Mouse (Mus musculus): ENCODE results near the gene Rhbg.

Gene Rhbg

DNA sequence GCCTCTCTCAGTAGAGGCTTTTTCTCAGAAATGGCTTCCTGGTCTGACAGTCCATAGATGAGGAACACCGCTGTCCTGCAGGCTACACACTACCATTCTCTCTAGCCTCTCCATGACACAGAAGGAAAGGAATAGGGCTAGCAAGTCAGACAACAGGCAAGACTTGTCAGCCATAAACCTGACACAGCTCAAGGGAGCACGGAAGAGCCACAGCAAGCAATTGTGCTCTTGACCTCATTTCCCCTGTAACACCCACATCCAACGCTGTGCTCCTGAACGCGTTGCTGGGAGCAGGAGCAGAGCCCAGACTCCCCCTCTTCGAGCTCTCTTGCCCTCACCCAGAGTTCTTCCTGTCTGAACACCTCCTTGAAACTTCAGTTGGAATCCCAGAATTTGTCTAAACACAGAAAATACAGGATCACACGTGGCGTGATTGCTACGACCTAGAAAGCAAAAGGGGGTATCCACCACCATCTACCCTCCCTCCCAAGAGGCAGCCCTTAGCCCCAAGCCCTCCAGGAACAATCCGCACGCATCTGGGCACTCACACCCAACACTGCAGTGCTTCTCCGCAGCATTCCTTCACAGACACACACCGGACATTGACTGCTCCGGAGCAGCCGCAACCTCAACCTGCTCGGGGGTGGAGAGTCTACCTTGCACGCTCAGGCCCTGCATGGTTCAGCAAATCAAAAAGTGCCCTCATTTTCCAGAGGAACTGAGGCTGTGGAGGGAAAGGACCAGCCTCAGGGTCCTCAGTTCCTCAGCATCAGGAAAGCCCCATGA lies 24.1 kb downstream of the Rhbg start:
- in situ Hi-C loops (cut with MboI, MseI) = no loop called here

DNA sequence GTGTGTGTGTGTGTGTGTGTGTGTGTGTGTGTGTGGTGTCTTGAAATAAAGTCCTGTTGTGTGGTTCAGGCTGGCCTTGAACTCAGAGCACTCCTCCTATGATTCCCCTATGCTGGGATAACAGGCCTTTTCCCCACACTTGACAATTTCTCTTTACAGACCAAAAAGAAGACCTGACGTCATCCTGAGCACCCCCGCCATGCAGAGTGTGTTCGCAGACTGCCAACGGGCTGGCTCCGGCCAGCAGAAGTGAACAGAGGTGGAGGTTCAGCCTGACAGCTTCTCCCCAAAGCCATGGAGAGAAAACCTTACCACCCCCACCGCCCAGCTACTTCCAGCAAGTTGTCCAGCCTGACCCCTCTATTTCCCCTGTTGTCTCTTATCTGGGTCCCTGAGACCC lies 25.0 kb downstream of the Rhbg start:
- in situ Hi-C loops (cut with MboI, MseI) = no loop called here

DNA sequence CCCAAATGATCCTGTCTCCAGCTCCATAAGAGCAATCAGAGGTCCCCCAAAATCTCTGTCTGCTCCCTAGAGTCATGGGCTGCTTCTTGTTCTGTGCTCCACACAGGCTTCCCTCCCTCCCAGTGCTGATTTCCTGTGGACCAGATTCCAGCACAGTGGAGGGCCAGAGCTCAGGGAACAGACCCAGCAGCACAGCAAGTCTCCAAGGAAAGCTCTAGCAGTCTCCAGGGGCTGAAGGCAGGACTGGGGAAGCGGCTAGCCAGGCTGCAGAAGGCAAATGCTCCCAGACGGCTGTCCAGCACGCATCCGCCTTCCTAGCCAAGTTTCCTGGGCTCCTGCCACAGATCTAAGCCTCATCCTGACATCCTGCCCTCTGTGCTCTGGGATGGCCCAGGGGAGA lies 25.6 kb downstream of the Rhbg start:
- in situ Hi-C loops (cut with MboI, MseI) = no loop called here

DNA sequence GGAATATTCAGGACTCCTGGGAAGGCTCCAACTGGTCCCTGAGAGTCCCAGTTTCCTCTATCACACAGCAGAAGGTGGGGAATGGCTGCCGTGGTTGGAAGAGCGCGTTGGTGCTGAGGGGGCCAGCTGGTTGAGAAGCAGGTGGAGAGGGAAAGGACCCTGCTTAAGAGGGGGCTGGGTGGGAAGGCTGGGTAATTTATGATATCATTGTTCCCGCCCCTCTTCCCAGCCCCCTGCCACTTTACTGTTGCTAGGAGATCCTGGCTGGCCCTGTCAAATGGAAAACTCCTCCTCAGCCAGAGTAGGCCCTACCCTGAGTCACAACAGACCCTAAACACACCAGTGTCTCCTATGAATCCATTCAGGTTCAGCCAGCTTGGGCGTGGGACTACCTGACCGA lies 26.5 kb downstream of the Rhbg start:
- in situ Hi-C loops (cut with MboI, MseI) = no loop called here

DNA sequence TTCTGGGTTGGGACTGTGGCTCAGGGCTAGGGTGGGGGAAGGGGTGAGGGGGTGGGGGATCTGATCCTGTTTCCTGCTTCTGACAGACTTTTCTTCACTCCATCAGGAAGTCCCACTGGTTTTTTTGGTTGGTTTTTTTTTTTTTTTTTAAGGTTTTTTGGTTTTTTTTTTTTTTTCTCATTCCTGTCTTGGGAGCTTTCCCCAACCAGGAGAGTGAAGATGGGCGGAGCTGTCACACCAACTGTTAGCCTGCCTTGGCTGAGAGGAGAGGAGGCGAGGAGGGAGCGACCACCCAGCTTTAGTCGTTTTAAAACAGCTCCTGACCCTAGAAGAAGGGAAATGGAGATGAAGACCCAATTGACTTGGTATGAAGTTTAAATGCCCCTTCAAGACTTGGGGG lies 27.2 kb downstream of the Rhbg start:
- in situ Hi-C loops (cut with MboI, MseI) = no loop called here

DNA sequence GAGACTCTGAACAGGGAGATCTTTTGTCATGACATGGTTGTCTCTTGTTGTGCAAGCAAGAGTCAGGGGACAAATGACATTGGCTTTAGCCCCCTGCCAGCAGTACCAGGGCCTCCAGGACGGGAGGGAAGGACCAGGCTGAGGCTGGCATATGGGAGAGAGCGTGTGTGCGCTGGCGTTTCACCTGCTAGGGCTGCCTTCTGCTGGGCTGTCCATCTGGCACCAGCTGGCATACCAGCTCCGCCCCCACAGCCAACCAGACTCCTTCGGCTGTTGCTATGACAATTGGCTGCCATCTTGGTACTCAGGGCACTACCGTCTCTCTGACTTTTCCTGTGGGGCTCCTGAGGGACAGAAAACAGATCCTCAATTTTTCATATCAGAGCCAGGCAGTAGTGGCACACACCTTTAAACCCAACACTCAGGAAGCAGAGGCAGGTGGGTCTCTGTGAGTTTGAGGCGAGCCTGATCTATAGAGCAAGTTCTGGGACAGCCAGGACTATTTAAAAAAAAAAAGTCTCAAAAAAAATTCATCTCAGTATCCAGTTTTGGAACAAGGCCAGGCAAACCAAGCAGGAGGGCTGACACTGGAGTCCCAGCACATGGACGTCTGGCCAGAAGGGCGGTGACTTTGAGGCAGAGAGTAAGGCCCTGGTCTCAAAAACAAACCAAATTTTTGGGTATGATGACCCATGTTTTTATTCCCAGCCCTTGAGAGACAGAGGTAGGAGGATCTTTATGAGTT lies 28.2 kb downstream of the Rhbg start:
- in situ Hi-C loops (cut with MboI, MseI) = no loop called here

DNA sequence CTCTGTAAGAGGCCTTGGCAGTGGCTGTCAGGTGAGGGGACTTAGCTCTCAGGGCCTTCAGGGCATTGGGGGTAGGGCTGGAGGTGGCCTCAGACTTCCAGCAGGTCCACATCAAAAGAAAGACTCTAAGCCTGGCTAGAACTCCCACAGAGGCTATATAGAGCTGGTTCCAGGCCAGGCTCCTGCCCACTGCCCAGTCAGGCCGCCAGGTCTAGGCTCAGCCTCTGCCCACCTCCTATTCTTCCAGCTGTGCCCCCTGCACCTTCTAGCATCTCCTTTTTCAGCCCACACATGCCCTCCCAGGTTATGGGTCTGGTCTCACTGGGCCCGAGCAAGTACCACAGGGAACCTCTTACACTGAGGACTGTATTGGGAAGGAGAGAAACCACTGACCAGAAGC lies 29.6 kb downstream of the Rhbg start:
- in situ Hi-C loops (cut with MboI, MseI) = no loop called here

DNA sequence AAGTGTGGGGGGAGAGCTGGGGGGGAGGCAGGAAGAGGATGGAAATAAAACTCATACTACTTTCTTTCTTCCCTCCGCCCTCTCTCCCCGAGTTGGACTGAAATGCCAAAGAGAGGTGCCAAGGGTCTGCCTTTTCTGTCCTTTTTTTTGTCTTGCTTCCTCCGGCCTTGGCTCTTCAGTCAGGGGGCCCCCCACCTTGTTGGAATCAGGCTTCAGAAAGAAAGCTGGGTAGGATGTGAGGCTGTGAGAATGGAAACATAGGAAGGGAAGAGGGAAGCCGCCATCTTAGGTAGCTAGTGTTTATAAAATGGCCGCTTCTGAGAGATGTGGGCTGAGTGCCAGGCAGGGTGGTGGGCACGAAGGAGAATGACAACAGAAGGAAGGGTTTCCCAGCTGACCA lies 32.1 kb downstream of the Rhbg start:
- in situ Hi-C loops (cut with MboI, MseI) = no loop called here

DNA sequence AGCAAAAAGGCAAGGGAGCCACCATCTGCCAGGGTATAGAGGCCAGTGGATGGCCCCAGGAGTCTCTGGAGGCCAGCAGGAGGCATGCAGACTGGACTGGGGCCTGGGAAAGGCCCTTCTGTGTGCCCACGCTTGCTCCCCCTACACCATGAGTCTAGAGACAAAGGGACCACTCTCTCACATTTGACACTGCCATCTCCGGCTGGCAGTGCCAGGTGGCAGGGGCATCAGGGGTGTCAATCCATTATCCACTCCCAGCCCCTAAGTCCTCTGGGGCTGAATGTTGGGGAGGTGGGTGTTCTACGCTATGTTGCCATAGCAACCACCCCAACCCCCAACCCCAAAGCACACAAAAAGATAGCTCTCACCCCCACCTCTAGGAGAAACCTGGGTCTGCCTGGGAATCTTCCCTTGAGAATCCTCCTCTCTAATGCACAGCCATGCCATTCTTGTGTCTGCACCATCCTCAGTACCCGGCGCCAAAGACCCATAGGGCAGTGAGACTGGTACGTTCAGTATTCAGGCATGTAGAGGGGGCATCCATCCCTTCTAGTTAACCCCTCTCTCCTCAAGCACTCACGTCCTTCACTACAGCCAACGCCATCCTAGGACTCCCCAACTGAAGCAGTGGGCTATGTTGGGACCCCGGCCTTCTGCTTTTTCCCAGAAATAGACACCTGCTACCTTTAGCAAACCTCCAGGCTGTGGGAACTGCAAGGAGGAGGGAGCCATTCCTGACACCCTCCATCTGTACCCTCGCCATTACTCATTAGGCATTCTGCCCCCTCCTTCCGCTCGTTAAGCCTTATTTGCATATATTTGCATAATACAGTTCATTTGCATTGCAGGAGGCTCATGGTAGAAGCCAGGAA lies 32.8 kb downstream of the Rhbg start:
- in situ Hi-C loops (cut with MboI, MseI) = no loop called here

DNA sequence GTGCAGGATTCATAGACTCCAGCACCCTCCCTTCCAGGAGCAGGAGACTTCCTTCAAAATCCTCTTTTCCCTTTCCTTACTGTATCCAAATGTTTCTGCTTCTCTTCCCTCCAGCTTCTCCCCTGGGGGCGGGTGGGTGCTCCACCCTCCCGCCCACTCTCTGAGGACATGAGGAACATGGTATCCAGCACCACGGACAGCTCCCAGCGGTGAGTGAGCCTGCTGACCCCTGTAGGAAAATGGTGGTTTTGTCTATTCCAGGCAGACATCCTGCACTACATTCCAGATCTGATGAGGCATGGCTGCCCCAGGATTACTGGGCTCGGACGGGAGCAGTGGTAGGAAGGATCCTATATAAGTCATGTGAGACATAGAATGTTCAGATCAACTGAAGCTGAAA lies 33.7 kb downstream of the Rhbg start:
- in situ Hi-C loops (cut with MboI, MseI) = no loop called here

DNA sequence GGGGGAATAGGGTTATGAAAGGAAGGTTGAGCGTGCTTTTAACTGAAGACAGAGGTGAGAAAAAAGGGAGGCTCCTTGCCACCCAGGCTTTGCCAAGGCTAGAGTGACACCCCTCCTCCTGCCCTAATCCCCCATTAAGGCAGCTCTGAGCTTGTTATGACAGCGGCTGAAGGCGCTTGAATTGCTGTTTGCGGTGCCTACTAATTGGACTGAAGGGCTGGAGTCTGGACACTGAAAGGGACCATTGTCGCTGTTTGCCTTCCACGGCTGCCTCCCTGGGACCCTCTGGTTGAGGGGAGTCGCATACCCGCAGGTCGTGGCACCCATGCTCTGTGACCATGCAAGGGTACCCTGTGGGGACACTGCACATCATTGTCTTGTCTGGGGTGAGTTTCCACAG lies 34.6 kb downstream of the Rhbg start:
- in situ Hi-C loops (cut with MboI, MseI) = no loop called here

DNA sequence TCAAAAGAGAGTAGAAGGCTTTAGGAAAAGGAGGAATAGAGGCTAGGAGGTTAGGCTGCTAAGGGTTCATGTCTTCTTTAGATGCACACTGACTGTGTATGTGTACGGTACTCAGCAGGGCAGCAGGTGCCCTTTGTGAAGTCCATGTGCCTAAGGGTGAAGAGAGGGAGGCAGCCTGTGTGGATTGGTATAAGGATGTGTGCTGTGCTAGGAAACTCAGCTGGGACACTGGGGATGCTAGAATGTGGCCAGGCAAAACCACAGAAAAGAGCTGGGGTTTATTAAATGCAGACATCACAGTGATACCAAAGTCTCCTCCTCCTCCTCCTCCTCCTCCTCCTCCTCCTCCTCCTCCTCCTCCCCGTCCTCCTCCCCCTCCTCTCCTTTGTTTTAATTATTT lies 36.8 kb downstream of the Rhbg start:
- in situ Hi-C loops (cut with MboI, MseI) = no loop called here

DNA sequence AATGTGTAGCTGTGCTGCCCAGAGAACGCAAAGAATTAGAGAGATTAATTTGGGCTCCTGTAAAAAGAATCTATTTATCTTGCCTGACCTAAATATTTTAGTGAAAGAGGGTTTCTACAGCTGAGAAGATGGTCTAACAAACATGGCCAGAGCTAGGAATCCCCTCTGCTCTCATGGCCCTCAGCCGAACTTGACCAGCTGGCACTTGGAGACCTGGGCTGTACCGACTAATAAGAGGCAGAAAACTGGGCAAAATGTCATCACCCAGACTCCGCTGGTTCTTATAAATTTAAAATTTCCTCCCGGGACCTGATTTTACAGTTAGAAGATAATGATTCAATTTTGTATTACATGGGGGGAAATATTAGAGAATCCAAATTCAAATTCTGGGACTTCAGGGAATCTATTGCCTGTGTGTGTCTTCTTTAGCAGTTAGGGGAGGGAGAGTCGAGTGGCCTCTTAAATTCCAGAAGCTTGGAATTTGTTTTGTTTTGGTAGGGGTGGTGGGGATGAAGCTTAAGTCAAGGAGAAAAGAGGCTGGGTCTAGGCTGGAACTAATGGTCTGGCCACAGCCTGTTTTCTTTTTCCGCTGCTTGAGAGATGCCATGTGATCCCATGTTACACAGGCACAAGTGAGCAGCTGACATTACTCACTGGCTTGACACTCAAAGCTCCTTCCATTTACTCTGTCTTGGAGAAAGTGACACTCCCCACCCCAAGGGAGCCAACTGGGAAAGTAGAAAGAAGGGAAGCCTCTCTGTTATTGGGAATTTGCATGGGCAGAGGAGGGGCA lies 37.8 kb downstream of the Rhbg start:
- in situ Hi-C loops (cut with MboI, MseI) = no loop called here

DNA sequence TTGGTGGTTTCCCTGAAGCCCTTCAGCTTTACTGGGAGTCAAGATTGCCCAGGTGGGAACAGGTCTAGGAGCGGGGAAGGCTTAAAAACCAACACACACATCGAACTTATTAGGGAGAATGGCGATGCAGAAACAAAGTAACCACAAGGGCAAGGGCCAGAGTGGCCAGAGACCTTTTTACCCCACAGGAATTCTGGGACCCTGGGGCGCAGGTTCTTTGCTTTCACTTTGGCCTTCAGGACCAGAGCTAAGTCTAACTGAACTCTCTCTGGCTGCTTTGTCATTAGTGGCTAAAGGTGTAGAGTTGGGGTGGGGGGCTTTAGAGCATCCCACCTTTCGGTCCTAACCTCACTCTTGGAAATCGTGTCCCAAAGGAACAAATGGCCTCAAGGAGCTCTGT lies 38.4 kb downstream of the Rhbg start:
- in situ Hi-C loops (cut with MboI, MseI) = no loop called here

DNA sequence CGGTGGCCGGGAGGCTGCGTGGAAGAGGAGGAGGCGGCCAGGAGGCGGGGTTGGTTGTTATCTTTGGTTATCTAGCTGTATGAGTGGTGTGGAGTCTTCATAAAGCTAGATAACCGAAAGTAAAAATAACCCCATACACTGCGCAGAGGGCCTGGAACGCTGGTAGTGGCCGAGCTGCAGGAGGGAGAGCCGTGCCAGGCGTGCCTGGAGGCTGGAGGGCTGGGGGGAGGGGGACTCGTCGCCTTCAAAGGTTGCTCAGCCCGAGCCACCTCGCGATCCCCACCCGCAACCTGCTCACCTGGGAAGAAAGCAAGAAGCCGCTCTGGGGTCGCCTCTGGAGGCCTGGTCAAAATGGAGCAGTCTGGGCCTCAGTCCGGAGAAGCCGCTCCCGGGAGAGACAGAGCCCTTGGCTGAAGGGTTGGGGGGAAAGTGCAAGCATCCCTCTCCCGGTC lies 38.9 kb downstream of the Rhbg start:
- in situ Hi-C loops (cut with MboI, MseI) = no loop called here

DNA sequence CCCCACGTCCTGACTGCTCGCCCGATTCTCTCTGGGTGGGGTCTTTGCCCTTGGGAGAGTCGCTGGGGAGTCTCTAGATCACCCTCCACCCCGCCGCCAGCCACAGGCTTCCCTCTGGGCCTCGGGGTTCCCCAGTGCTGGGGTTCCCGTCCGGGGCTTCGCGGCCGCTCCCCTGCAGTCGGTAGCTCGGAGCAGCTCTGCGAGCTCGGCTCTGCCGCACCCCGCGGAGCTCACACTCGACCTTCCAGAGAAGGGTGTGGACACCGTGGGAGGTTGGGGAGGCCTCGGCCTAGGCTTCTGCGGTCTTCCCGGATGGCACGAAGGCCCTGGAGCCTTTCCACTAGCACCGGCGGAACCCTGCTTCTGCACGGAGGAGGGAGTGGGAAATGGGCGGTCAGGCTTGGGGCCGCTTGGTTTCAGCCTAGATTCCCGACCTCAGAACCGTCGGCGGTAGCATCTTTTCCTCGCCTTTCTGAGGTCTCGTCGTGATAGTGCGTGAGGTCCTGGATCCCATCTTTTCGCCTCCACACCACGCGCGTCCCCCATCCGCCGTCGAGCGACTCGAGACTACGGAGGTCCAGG lies 39.4 kb downstream of the Rhbg start:
- in situ Hi-C loops (cut with MboI, MseI) = no loop called here

DNA sequence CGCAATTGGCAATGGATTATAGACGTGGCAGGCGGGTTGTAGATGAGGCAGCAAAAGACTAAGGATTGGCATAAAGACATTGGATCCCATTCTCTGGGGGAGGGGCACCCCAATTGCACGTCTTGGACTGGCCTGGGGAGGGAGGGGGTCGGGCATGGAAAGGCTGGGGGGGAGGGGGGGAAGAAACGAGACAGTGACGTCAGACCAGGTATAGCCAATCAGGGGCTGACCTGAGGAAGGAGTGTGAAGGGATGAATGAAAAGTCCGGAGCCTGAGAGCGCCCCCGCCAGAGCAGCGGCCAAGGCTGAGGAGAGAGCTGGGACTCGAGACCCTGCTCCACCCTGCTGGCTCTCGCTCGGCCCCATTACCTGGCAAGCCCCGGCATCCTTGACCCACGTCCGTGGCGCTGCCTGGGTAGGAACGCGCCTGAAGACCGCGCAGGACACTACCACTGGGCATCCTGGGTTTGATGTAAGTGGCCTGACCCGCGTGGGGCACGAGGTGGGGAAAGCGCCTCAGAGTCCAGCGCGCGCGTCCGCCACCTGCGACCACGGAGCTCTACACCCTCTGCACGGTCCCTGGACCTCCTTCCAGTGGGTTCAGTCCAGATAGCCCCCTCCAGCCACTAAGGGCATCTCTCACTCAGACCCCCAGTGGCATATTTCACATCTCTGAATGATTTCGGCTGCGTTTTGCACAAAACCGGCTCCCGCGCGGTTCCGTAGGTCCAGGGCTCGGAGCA lies 40.1 kb downstream of the Rhbg start:
- in situ Hi-C loops (cut with MboI, MseI) = no loop called here

DNA sequence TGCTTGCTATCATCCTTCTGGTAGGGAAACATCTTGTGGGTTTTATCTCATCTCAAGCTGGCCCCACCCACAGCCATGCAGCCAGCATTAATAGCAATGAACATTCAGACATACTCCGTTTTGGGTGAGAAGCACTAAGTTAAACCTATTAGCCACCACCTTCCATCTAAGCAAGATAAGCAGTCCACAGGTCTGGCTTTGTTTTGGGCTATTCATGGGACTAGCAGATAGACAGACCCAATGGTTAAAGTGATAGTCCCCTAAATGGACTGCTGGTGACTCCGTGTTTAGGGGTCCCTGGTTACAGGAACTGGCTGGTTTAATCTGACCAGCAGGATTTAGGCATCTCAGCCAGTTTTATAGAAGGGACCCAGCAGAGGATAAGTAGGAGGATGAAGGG lies 41.5 kb downstream of the Rhbg start:
- in situ Hi-C loops (cut with MboI, MseI) = no loop called here

DNA sequence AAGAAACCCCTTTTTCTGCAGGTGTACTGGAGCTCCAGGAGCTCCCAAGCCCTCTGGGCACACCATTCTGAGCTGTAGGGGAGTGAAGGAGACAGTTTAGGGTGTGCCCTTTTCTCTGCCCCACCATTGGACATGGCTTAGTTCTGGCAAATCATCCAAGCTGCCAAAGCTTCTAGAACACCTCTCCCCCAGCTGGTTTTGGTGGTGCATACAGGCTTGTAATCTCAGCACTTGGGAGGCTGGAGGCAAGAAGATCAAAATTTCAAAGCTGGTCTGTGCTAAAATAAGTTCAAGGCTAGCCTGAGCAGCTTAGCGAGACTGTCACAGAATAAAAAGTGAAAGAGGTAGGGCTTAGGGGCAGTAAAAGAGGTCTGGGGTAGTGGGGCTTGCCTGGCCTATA lies 42.2 kb downstream of the Rhbg start:
- in situ Hi-C loops (cut with MboI, MseI) = no loop called here

DNA sequence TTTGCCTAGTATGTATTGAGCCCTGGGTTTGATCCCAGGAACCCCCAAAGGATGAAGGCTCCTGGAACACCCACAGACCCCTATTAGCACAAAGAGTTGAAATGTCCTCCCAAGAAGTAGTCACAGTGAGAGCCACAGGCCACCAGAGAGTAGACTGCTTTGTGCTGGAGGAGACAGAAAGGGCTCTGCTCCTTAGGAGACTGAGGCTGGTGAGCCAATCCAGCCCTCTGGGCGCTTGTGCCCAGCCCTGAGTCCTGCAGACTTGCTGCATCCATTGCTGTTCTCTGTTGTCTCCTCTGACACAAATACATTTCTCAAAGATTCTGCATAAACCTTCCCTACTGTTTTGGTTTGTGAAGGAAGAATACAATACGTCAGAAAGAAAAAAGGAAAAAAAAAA lies 43.6 kb downstream of the Rhbg start:
- in situ Hi-C loops (cut with MboI, MseI) = no loop called here
